Mouse (Mus musculus): ENCODE data around the gene Amotl1. TPM values are rescaled to one million over a fixed set of nuclear protein-coding genes. Genes with fewer than 3 reads are reported as not detected.

The Amotl1 gene
- polyA plus RNA-seq, 1 experiment from 2014 or later, result 9.5 TPM

DNA sequence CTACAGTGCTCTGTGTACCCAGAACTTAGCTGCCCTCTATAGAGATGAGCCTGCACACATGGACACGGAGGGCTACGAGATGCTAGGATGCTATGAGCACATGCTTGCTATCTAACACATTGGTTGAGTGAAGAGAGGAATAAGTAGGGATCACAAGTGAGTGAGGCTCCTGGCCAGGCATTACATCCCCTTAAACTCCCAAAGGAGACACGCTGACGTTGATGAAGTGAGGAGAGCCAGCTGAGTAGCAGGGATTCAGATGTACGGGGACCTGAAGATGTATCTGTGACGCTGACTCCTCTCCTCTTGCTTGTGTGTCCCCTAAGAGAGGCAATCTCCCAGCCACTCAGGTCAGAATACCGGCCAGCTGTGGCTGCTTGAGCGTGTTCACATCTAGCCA lies 3.0 kb upstream of the Amotl1 start:
- Histone ChIP-seq H3K4me1 (replicated peaks; ENCODE audit: control insufficient read depth, insufficient read depth, low read length) (no peaks in the 10 kb centered on the region), H3K36me3 (ENCODE audit: control insufficient read depth, insufficient read depth, low read length) (no peaks in the 10 kb centered on the region), H3K9ac (ENCODE audit: low read depth, low read length) (no peak overlapping the region), H3K4me3 (ENCODE audit: low read depth, low read length) (no peak overlapping the region), H3K27me3 (replicated peaks; ENCODE audit: control insufficient read depth, insufficient read depth, low read length) (no peaks in the 10 kb centered on the region), H3K4me2 (no peak overlapping the region), H3K27ac (ENCODE audit: low read depth, low read length) (no peak overlapping the region), H3K9me3 (ENCODE audit: control insufficient read depth, low read length) (no peaks in the 10 kb centered on the region)
- no peak for ATAC-seq (replicated peaks; ENCODE audit: low FRiP score)
- DNase-seq (ENCODE audit: low spot score), result no peak
- 77% methylated on average over 8 of the region's 8 CpGs for whole genome bisulfite sequencing

GRCm38 (mm10) chr9:14646641-14647040 lies 1.8 kb upstream of the Amotl1 start:
- DNase-seq (ENCODE audit: low spot score), result no peak
- no peak overlapping the region for H3K27ac ChIP-seq (ENCODE audit: low read depth, low read length)
- no peaks in the 10 kb centered on the region for H3K36me3 ChIP-seq (ENCODE audit: control insufficient read depth, insufficient read depth, low read length)
- 91% methylated on average over 1 of the region's 1 CpGs for WGBS
- no peak overlapping the region for H3K4me2 ChIP-seq
- H3K9me3 ChIP-seq (ENCODE audit: control insufficient read depth, low read length), result no peaks in the 10 kb centered on the region
- no peaks in the 10 kb centered on the region for H3K27me3 ChIP-seq (replicated peaks; ENCODE audit: control insufficient read depth, insufficient read depth, low read length)
- H3K9ac ChIP-seq (ENCODE audit: low read depth, low read length), result no peak overlapping the region
- H3K4me1 ChIP-seq (replicated peaks; ENCODE audit: control insufficient read depth, insufficient read depth, low read length), result peaks cover 4% of the 10 kb centered on the region; the same call in 1 of the 2 replicates
- no peak overlapping the region for H3K4me3 ChIP-seq (ENCODE audit: low read depth, low read length)
- no peak for ATAC-seq (replicated peaks; ENCODE audit: low FRiP score)

DNA sequence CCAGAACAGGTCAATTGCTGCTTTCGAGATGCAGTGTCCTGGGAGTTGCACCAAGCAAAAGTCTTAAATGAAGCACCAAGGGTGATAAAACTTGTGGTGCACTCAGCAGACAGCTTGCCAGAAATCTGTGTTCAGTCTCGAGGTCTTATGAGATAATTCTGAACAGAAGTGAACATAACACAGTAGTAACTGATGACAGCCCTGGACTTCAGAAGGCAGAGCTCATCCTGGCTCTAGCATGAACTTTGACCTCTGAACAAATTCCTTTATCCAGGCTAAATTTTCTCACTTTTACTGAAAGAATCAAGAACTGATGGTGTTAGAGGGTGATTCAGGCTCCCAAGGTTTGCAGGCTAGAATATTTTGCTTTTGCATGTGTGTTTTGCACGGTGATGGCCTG lies 1.2 kb upstream of the Amotl1 start:
- no peaks in the 10 kb centered on the region for H3K36me3 ChIP-seq (ENCODE audit: control insufficient read depth, insufficient read depth, low read length)
- no peaks in the 10 kb centered on the region for H3K9me3 ChIP-seq (ENCODE audit: control insufficient read depth, low read length)
- H3K4me2 ChIP-seq, result no peak overlapping the region
- WGBS, result 66% methylated on average over 3 of the region's 3 CpGs
- H3K9ac ChIP-seq (ENCODE audit: low read depth, low read length), result no peak overlapping the region
- no peak overlapping the region for H3K27ac ChIP-seq (ENCODE audit: low read depth, low read length)
- no peak overlapping the region for H3K4me3 ChIP-seq (ENCODE audit: low read depth, low read length)
- H3K4me1 ChIP-seq (replicated peaks; ENCODE audit: control insufficient read depth, insufficient read depth, low read length), result peaks cover 4% of the 10 kb centered on the region; the same call in 1 of the 2 replicates
- no peaks in the 10 kb centered on the region for H3K27me3 ChIP-seq (replicated peaks; ENCODE audit: control insufficient read depth, insufficient read depth, low read length)
- no peak for ATAC-seq (replicated peaks; ENCODE audit: low FRiP score)
- DNase-seq (ENCODE audit: low spot score), result no peak

GRCm38 (mm10) chr9:14643328-14643727 lies 1.5 kb downstream of the Amotl1 start:
- no peak overlapping the region for H3K4me2 ChIP-seq
- H3K9me3 ChIP-seq (ENCODE audit: control insufficient read depth, low read length), result no peaks in the 10 kb centered on the region
- DNase-seq (ENCODE audit: low spot score), result no peak
- H3K27me3 ChIP-seq (replicated peaks; ENCODE audit: control insufficient read depth, insufficient read depth, low read length), result no peaks in the 10 kb centered on the region
- H3K4me1 ChIP-seq (replicated peaks; ENCODE audit: control insufficient read depth, insufficient read depth, low read length), result peaks cover 4% of the 10 kb centered on the region; the same call in 1 of the 2 replicates
- no peak overlapping the region for H3K9ac ChIP-seq (ENCODE audit: low read depth, low read length)
- H3K36me3 ChIP-seq (ENCODE audit: control insufficient read depth, insufficient read depth, low read length), result no peaks in the 10 kb centered on the region
- no peak overlapping the region for H3K4me3 ChIP-seq (ENCODE audit: low read depth, low read length)
- no peak for ATAC-seq (replicated peaks; ENCODE audit: low FRiP score)
- no peak overlapping the region for H3K27ac ChIP-seq (ENCODE audit: low read depth, low read length)
- WGBS, result 62% methylated on average over 6 of the region's 6 CpGs

GRCm38 (mm10) chr9:14642251-14643021 lies 2.4 kb downstream of the Amotl1 start:
- Histone ChIP-seq H3K4me2 (no peak overlapping the region), H3K9ac (ENCODE audit: low read depth, low read length) (no peak overlapping the region), H3K27ac (ENCODE audit: low read depth, low read length) (no peak overlapping the region; the same call in 1 of the 2 replicates), H3K9me3 (ENCODE audit: control insufficient read depth, low read length) (no peaks in the 10 kb centered on the region), H3K4me1 (replicated peaks; ENCODE audit: control insufficient read depth, insufficient read depth, low read length) (peaks cover 4% of the 10 kb centered on the region; the same call in 1 of the 2 replicates), H3K27me3 (replicated peaks; ENCODE audit: control insufficient read depth, insufficient read depth, low read length) (no peaks in the 10 kb centered on the region), H3K36me3 (ENCODE audit: control insufficient read depth, insufficient read depth, low read length) (no peaks in the 10 kb centered on the region), H3K4me3 (ENCODE audit: low read depth, low read length) (no peak overlapping the region)
- 12% methylated on average over 5 of the region's 5 CpGs for WGBS
- DNase-seq (ENCODE audit: low spot score), result no peak
- ATAC-seq (replicated peaks; ENCODE audit: low FRiP score), result no peak

- H3K36me3 ChIP-seq (ENCODE audit: control insufficient read depth, insufficient read depth, low read length), result no peaks in the 10 kb centered on the region
- H3K4me2 ChIP-seq, result no peak overlapping the region
- H3K4me3 ChIP-seq (ENCODE audit: low read depth, low read length), result no peak overlapping the region
- DNase-seq (ENCODE audit: low spot score) (no peak), ATAC-seq (replicated peaks; ENCODE audit: low FRiP score) (peak; percentile 39; the same call in 1 of the 2 replicates)
- no peaks in the 10 kb centered on the region for H3K9me3 ChIP-seq (ENCODE audit: control insufficient read depth, low read length)
- peak overlapping the region; percentile 62 for H3K27ac ChIP-seq (ENCODE audit: low read depth, low read length)
- 24% methylated on average over 7 of the region's 7 CpGs for WGBS
- no peaks in the 10 kb centered on the region for H3K27me3 ChIP-seq (replicated peaks; ENCODE audit: control insufficient read depth, insufficient read depth, low read length)
- no peak overlapping the region for H3K9ac ChIP-seq (ENCODE audit: low read depth, low read length)
- peaks cover 4% of the 10 kb centered on the region; the same call in 1 of the 2 replicates for H3K4me1 ChIP-seq (replicated peaks; ENCODE audit: control insufficient read depth, insufficient read depth, low read length)
These were observed 3.4 kb downstream of the Amotl1 start for GRCm38 (mm10) chr9:14641310-14642067.

GRCm38 (mm10) chr9:14636244-14636643 lies 8.6 kb downstream of the Amotl1 start:
- no peaks in the 10 kb centered on the region for H3K36me3 ChIP-seq (ENCODE audit: control insufficient read depth, insufficient read depth, low read length)
- no peak overlapping the region for H3K4me2 ChIP-seq
- H3K4me3 ChIP-seq (ENCODE audit: low read depth, low read length), result no peak overlapping the region
- no peaks in the 10 kb centered on the region; the same call in 1 of the 2 replicates for H3K4me1 ChIP-seq (replicated peaks; ENCODE audit: control insufficient read depth, insufficient read depth, low read length)
- H3K27me3 ChIP-seq (replicated peaks; ENCODE audit: control insufficient read depth, insufficient read depth, low read length), result peaks cover 11% of the 10 kb centered on the region
- WGBS, result 62% methylated on average over 3 of the region's 3 CpGs
- H3K27ac ChIP-seq (ENCODE audit: low read depth, low read length), result no peak overlapping the region
- H3K9me3 ChIP-seq (ENCODE audit: control insufficient read depth, low read length), result no peaks in the 10 kb centered on the region
- no peak for DNase-seq (ENCODE audit: low spot score)
- no peak for ATAC-seq (replicated peaks; ENCODE audit: low FRiP score)
- H3K9ac ChIP-seq (ENCODE audit: low read depth, low read length), result no peak overlapping the region

DNA sequence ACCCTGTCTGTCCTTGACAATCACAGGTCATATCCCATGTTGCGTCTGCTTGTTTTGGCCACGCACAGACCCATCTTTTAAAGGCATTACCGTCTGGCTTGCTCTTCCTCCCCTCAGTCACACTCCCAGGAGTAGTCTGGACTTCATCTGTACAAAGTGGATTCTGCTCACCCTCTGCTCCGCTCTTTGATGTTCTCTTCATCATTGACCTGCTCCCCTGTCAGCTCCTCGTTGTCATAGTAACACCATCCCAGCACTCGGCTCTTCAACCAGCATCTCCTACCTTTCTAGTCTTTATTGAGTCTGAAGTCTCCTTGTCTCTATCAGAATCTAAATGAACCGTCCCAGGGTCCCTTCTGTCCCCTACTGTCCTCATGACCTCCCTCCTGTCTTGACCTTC lies 9.3 kb downstream of the Amotl1 start:
- Histone ChIP-seq H3K9ac (ENCODE audit: low read depth, low read length) (no peak overlapping the region), H3K4me2 (no peak overlapping the region), H3K4me3 (ENCODE audit: low read depth, low read length) (no peak overlapping the region), H3K36me3 (ENCODE audit: control insufficient read depth, insufficient read depth, low read length) (no peaks in the 10 kb centered on the region), H3K9me3 (ENCODE audit: control insufficient read depth, low read length) (no peaks in the 10 kb centered on the region), H3K27me3 (replicated peaks; ENCODE audit: control insufficient read depth, insufficient read depth, low read length) (peaks cover 11% of the 10 kb centered on the region), H3K27ac (ENCODE audit: low read depth, low read length) (no peak overlapping the region), H3K4me1 (replicated peaks; ENCODE audit: control insufficient read depth, insufficient read depth, low read length) (no peaks in the 10 kb centered on the region)
- DNase-seq (ENCODE audit: low spot score) (no peak), ATAC-seq (replicated peaks; ENCODE audit: low FRiP score) (no peak)
- WGBS, result 70% methylated on average over 7 of the region's 7 CpGs
